Mouse (Mus musculus): ENCODE measurements at regions not wholly inside any gene's neighbourhood (a gene's known extent, or its start where the extent isn't known, plus 50 kb on each side); places are given as distances from the start of the nearest gene placed in this dataset.

GRCm38 (mm10) chr1:132820136-132820535, 59.9 kb upstream of the Lrrn2 start:
- DNase-seq (ENCODE audit: extremely low read depth, insufficient read length, low spot score) = no peak

- DNase-seq (ENCODE audit: extremely low read depth, insufficient read length, low spot score) = no peak
Observed at GRCm38 (mm10) chr1:132818296-132818695, 61.8 kb upstream of the Lrrn2 start.

- no peak for DNase-seq (ENCODE audit: extremely low read depth, insufficient read length, low spot score)
Observed at GRCm38 (mm10) chr1:132817366-132817765, 62.7 kb upstream of the Lrrn2 start.

- no peak for DNase-seq (ENCODE audit: extremely low read depth, insufficient read length, low spot score)
Observed at GRCm38 (mm10) chr1:132805543-132805942, 63.9 kb upstream of the Nfasc start.

- peak; percentile 13 for DNase-seq (ENCODE audit: extremely low read depth, insufficient read length, low spot score)
Observed at GRCm38 (mm10) chr1:132803842-132804241, 62.2 kb upstream of the Nfasc start.

- no peak for DNase-seq (ENCODE audit: extremely low read depth, insufficient read length, low spot score)
Observed at GRCm38 (mm10) chr1:132802380-132802779, 60.8 kb upstream of the Nfasc start.

- DNase-seq (ENCODE audit: extremely low read depth, insufficient read length, low spot score) = no peak
Observed at GRCm38 (mm10) chr1:132800285-132800684, 58.7 kb upstream of the Nfasc start.

GRCm38 (mm10) chr1:132799258-132799657, 57.7 kb upstream of the Nfasc start:
- DNase-seq (ENCODE audit: extremely low read depth, insufficient read length, low spot score) = no peak

- DNase-seq (ENCODE audit: extremely low read depth, insufficient read length, low spot score) = no peak
Observed at GRCm38 (mm10) chr1:132794462-132794861, 52.9 kb upstream of the Nfasc start.
